ENCODE assay signal across 29 mouse cellular contexts in the genomic region with DNA sequence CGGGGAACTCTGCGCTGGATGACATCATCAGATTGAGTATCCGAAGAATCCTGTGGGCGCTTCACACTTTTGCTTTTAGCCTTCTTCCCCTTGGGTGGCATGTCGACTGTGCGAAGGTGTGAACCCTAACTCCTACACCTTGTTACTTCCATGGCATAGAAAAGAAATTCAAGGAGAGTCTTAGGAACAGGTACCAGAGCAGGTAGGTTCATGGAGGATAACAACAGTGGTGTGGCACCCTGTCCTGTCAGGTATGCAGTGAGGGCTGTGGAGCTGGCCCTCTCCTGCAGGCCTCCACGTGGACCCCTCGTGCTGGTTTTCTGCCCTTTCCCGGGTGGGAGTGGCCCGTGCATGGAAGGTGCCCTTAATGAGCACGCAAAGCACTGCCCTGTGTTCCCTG. TPM values are rescaled to one million over a fixed set of nuclear protein-coding genes. Genes with fewer than 3 reads are reported as not detected.
"Had no signal": no experiment of that assay in that cellular context is flagged by ENCODE, and none has a peak within 500 bp of the region (broad histone marks: within the 10 kb centered on the region; RNA-seq: fewer than 3 reads in every experiment).

TSS of gene Gm1140 (minus strand) at position 101 of the 400 bp plus-strand sequence.

RNA-seq across cellular contexts. Expression of gene Gm1140, which starts in this region (rescaled TPM):
- polyA plus RNA-seq: limb, embryonic 10.5 days; limb, embryonic 11.5 days; limb, embryonic 12.5 days; limb, embryonic 13.5 days; limb, embryonic 14.5 days; limb, embryonic 15.5 days; liver, adult 2 months; liver, embryonic 11.5 days; liver, embryonic 12.5 days; liver, embryonic 13.5 days; liver, embryonic 14.5 days; liver, embryonic 15.5 days; liver, embryonic 16.5 days; liver, postnatal 0 days; lung, adult 2 months; lung, embryonic 14.5 days; lung, embryonic 15.5 days; lung, embryonic 16.5 days; lung, postnatal 0 days; macrophage; midbrain, embryonic 10.5 days; midbrain, embryonic 11.5 days; midbrain, embryonic 12.5 days; midbrain, embryonic 13.5 days; midbrain, embryonic 14.5 days; midbrain, embryonic 15.5 days; midbrain, embryonic 16.5 days; midbrain, postnatal 0 days; myocyte had no signal
